Mouse (Mus musculus) neutrophil, adult 65 days (primary cell): ENCODE measurements around the gene Olfr109. TPM values are rescaled to one million over a fixed set of nuclear protein-coding genes. Genes with fewer than 3 reads are reported as not detected.

Experiments
- total RNA-seq: library from RNA; stranded (reverse); gene quantifications from 2 replicates; pipeline ENCODE4 v1.2.4, GENCODE M21; 2023

Olfr109 gene
- not detected in 2 replicates for total RNA-seq

GRCm38 (mm10) chr17:37458616-37459015 lies at the start of gene Olfr109:
Gene Olfr109, plus strand, starts transcription at chr17:37458916.

DNA sequence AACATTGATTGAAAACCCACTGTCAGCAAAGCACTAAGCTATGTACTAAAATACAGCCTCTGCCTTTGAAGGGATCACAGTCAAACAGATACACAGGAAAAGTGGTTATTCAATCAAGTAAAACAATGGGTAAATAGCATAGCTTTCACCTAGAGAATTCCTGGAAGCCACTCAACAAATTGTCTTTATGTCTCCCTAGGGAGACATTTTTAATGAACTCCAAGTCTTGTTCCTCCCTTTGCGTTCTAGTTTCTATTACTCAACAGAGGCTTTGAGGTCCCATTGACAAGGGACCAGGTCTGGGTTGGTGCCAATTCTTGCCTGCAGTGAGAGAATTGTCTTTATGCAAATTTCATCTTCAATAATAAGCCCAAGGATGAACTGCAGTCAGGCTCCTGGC lies 13.5 kb upstream of the Olfr109 start, which contains the start of gene Olfr108:
Gene Olfr108, plus strand, starts transcription at position 301 of the 400 bp plus-strand sequence.

DNA sequence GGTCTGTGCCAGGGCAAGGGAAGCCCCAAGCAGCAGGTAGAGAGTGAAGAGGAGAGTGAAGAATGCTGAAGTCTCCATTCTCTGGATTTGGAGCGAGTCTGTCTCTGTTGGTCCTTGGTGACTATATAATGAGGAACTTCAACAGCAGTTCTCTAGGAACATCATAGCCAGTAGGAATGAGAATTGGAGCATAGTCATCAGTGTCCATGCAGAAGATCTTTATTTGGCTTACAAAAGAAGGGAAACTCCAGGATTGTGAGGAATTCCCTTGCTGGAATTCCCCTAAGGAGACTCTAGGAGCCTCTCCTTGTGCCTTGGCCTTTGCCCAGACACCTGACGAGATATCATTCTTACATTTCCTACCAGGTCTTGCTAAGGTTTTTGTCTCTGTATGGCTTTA lies 24.7 kb downstream of the Olfr109 start, which contains the start of gene H2-M2:
Gene H2-M2, minus strand, starts transcription at position 101 of the 400 bp plus-strand sequence.

GRCm38 (mm10) chr17:37491930-37492518 lies 33.3 kb downstream of the Olfr109 start, which contains the start of gene Olfr110:
Gene Olfr110, plus strand, starts transcription at chr17:37492468.

GRCm38 (mm10) chr17:37507730-37508129 lies 49.0 kb downstream of the Olfr109 start, which contains the start of gene Olfr111:
Gene Olfr111, plus strand, starts transcription at chr17:37508030.

Other genes starting within 250 kb of the Olfr109 start
- gene Olfr95, start 245.8 kb upstream of the Olfr109 start, total RNA-seq: not detected in 2 replicates
- not detected in 2 replicates for gene Olfr96, start 238.8 kb upstream of the Olfr109 start, total RNA-seq
- not detected in 2 replicates for gene Olfr97, start 221.6 kb upstream of the Olfr109 start, total RNA-seq
- gene Olfr98, start 195.2 kb upstream of the Olfr109 start, total RNA-seq: not detected in 2 replicates
- 4.4 and 4.6 TPM in 2 replicates for gene H2-M3, start 188.7 kb upstream of the Olfr109 start, total RNA-seq
- gene Olfr99, start 175.5 kb upstream of the Olfr109 start, total RNA-seq: not detected in 2 replicates
- not detected in 2 replicates for gene Olfr101, start 154.6 kb upstream of the Olfr109 start, total RNA-seq
- gene Olfr102, start 141.9 kb upstream of the Olfr109 start, total RNA-seq: not detected in 2 replicates
- not detected in 2 replicates for gene Olfr103, start 119.2 kb upstream of the Olfr109 start, total RNA-seq
- not detected in 2 replicates for gene Olfr104-ps, start 99.3 kb upstream of the Olfr109 start, total RNA-seq
- not detected in 2 replicates for gene Olfr105-ps, start 79.9 kb upstream of the Olfr109 start, total RNA-seq
- gene Olfr106-ps, start 68.5 kb upstream of the Olfr109 start, total RNA-seq: not detected in 2 replicates
- gene Olfr107, start 59.7 kb upstream of the Olfr109 start, total RNA-seq: not detected in 2 replicates
- not detected in 2 replicates for gene Olfr108, start 13.4 kb upstream of the Olfr109 start, total RNA-seq
- gene H2-M2, start 24.6 kb downstream of the Olfr109 start, total RNA-seq: not detected in 2 replicates
- gene Olfr110, start 33.6 kb downstream of the Olfr109 start, total RNA-seq: not detected in 2 replicates
- gene Olfr111, start 49.1 kb downstream of the Olfr109 start, total RNA-seq: not detected in 2 replicates
- not detected in 2 replicates for gene Olfr112, start 110.5 kb downstream of the Olfr109 start, total RNA-seq
- gene Olfr113, start 118.7 kb downstream of the Olfr109 start, total RNA-seq: not detected in 2 replicates
- gene Olfr114, start 133.8 kb downstream of the Olfr109 start, total RNA-seq: not detected in 2 replicates
- not detected in 2 replicates for gene Olfr115, start 168.2 kb downstream of the Olfr109 start, total RNA-seq
- not detected in 2 replicates for gene Olfr116, start 168.3 kb downstream of the Olfr109 start, total RNA-seq
- gene Olfr117, start 204.9 kb downstream of the Olfr109 start, total RNA-seq: not detected in 2 replicates
- not detected in 2 replicates for gene Olfr118, start 208.1 kb downstream of the Olfr109 start, total RNA-seq
- gene Olfr119, start 237.6 kb downstream of the Olfr109 start, total RNA-seq: not detected in 2 replicates